Mouse (Mus musculus): Measurements from ENCODE around the gene Tbca. TPM values are rescaled to one million over a fixed set of nuclear protein-coding genes. Genes with fewer than 3 reads are reported as not detected.
A peak's percentile ranks its signal among the peaks of the same experiment; 100 is the strongest.

Gene Tbca
- polyA plus RNA-seq, 1 experiment from 2014 or later, result 330 TPM

- DNase-seq (ENCODE audit: low spot score) (peak; percentile 30), ATAC-seq (ENCODE audit: insufficient number of reproducible peaks, low FRiP score, low TSS enrichment, low read depth) (no peak)
- Histone ChIP-seq H3K9ac (ENCODE audit: low read length) (no peak overlapping the region), H3K4me3 (ENCODE audit: low read depth, low read length) (no peak overlapping the region), H3K36me3 (ENCODE audit: control insufficient read depth, insufficient read depth, low read length) (no peaks in the 10 kb centered on the region), H3K4me2 (ENCODE audit: low read depth, severe bottlenecking) (no peak overlapping the region), H3K9me3 (ENCODE audit: control insufficient read depth, low read length) (no peaks in the 10 kb centered on the region), H3K4me1 (ENCODE audit: control insufficient read depth, insufficient read depth, low read length) (peaks cover 12% of the 10 kb centered on the region), H3K27ac (replicated peaks; ENCODE audit: low read depth, low read length) (no peak overlapping the region), H3K27me3 (ENCODE audit: control insufficient read depth, insufficient read depth, low read length) (no peaks in the 10 kb centered on the region)
- WGBS, result 30% methylated on average over 9 of the region's 9 CpGs
Measured at GRCm38 (mm10) chr13:94806315-94807179, 17.8 kb downstream of the Tbca start.

DNA sequence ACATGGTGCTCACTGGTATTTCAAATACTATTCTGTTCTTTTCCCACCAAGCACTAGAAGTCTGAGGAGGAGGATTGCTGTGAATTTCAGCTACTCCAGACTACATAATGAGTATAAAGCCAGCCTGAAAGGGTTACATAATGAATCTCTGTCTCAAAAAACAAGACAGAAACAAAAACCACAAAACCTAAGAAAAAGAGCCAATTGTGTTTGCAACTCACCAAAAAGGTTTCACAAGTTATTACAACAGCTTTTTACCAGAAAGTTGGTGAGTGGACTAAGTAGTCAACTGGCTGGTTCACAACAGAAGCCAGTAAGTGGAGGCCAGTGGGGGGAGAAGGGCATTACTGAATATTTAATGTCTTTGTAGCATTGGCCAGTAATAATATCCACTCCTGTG, 19.9 kb downstream of the Tbca start:
- Histone ChIP-seq H3K9ac (ENCODE audit: low read length) (no peak overlapping the region), H3K4me1 (ENCODE audit: control insufficient read depth, insufficient read depth, low read length) (peaks cover 7% of the 10 kb centered on the region), H3K9me3 (ENCODE audit: control insufficient read depth, low read length) (no peaks in the 10 kb centered on the region), H3K27ac (replicated peaks; ENCODE audit: low read depth, low read length) (no peak overlapping the region), H3K36me3 (ENCODE audit: control insufficient read depth, insufficient read depth, low read length) (no peaks in the 10 kb centered on the region), H3K4me2 (ENCODE audit: low read depth, severe bottlenecking) (no peak overlapping the region), H3K4me3 (ENCODE audit: low read depth, low read length) (no peak overlapping the region), H3K27me3 (ENCODE audit: control insufficient read depth, insufficient read depth, low read length) (no peaks in the 10 kb centered on the region)
- no peak for DNase-seq (ENCODE audit: low spot score)
- ATAC-seq (ENCODE audit: insufficient number of reproducible peaks, low FRiP score, low TSS enrichment, low read depth), result no peak

DNA sequence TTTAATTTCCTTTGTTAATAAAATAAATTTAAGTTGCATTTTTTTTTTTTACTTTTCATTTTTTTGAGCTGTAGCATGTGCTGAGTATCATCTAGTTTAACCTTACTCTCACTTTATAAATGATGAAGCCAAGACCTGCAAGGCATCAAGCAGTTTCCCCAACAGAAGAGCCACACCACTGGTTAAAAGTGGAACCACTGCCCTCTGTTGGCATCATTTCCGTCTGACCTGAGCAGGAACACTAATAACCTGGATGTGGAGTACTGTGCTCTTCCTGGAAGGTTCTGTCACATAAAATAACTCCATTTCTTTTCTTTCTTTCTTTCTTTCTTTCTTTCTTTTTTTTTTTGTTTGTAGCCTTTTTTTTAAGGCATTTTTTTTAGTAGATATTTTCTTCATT, 21.0 kb downstream of the Tbca start:
- DNase-seq (ENCODE audit: low spot score) (no peak), ATAC-seq (ENCODE audit: insufficient number of reproducible peaks, low FRiP score, low TSS enrichment, low read depth) (no peak)
- Histone ChIP-seq H3K4me3 (ENCODE audit: low read depth, low read length) (no peak overlapping the region), H3K4me2 (ENCODE audit: low read depth, severe bottlenecking) (no peak overlapping the region), H3K9me3 (ENCODE audit: control insufficient read depth, low read length) (no peaks in the 10 kb centered on the region), H3K9ac (ENCODE audit: low read length) (no peak overlapping the region), H3K27me3 (ENCODE audit: control insufficient read depth, insufficient read depth, low read length) (no peaks in the 10 kb centered on the region), H3K4me1 (ENCODE audit: control insufficient read depth, insufficient read depth, low read length) (peaks cover 7% of the 10 kb centered on the region), H3K27ac (replicated peaks; ENCODE audit: low read depth, low read length) (no peak overlapping the region), H3K36me3 (ENCODE audit: control insufficient read depth, insufficient read depth, low read length) (no peaks in the 10 kb centered on the region)
- WGBS, result 63% methylated on average over 1 of the region's 1 CpGs

DNA sequence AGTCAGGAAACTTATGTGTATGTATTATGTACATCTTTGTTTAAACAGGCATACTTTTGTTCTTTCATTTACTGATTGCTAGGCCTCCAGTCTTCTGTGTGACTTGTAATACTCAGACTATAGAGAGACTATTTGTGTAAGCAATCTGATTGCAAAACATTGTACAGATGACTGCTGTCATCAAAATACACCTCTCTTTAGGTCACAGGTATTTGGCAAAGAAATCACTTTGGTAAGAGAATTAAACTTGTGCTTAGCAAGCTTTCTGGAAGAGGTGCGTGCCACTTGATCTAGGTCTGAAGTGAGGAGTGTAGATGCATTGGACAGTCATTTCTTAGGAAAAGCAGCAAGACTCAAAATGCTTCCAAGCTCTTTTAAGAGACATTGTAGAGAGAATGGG, 22.7 kb downstream of the Tbca start:
- H3K4me2 ChIP-seq (ENCODE audit: low read depth, severe bottlenecking), result no peak overlapping the region
- H3K27ac ChIP-seq (replicated peaks; ENCODE audit: low read depth, low read length), result no peak overlapping the region
- H3K4me1 ChIP-seq (ENCODE audit: control insufficient read depth, insufficient read depth, low read length), result peaks cover 4% of the 10 kb centered on the region
- no peak for DNase-seq (ENCODE audit: low spot score)
- H3K36me3 ChIP-seq (ENCODE audit: control insufficient read depth, insufficient read depth, low read length), result no peaks in the 10 kb centered on the region
- no peak for ATAC-seq (ENCODE audit: insufficient number of reproducible peaks, low FRiP score, low TSS enrichment, low read depth)
- H3K9ac ChIP-seq (ENCODE audit: low read length), result no peak overlapping the region
- WGBS, result 100% methylated on average over 1 of the region's 1 CpGs
- no peaks in the 10 kb centered on the region for H3K9me3 ChIP-seq (ENCODE audit: control insufficient read depth, low read length)
- no peaks in the 10 kb centered on the region for H3K27me3 ChIP-seq (ENCODE audit: control insufficient read depth, insufficient read depth, low read length)
- no peak overlapping the region for H3K4me3 ChIP-seq (ENCODE audit: low read depth, low read length)

DNA sequence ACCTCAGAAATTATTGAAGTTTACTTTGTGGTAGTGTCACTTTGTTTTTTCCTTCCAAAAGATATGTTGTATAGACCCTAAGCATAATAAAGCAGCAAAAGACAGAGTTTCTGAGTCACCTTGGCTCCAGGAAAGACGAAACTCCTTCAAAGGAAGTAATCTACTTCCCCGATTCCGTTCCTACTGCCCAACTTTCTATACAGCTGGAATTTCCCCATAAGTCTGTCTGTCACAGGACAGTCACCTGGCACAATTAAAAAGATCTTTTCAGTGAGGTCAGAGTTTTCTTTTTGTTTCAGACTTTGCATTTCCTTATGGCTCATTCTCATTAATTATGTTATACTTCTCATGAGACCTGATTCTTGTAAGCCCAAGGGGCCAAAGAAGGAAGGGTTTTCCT, 25.1 kb downstream of the Tbca start:
- Histone ChIP-seq H3K9me3 (ENCODE audit: control insufficient read depth, low read length) (no peaks in the 10 kb centered on the region), H3K4me2 (ENCODE audit: low read depth, severe bottlenecking) (no peak overlapping the region), H3K36me3 (ENCODE audit: control insufficient read depth, insufficient read depth, low read length) (no peaks in the 10 kb centered on the region), H3K4me1 (ENCODE audit: control insufficient read depth, insufficient read depth, low read length) (no peaks in the 10 kb centered on the region), H3K27ac (replicated peaks; ENCODE audit: low read depth, low read length) (no peak overlapping the region), H3K9ac (ENCODE audit: low read length) (no peak overlapping the region), H3K27me3 (ENCODE audit: control insufficient read depth, insufficient read depth, low read length) (no peaks in the 10 kb centered on the region), H3K4me3 (ENCODE audit: low read depth, low read length) (no peak overlapping the region)
- WGBS, result 77% methylated on average over 3 of the region's 3 CpGs
- no peak for ATAC-seq (ENCODE audit: insufficient number of reproducible peaks, low FRiP score, low TSS enrichment, low read depth)
- DNase-seq (ENCODE audit: low spot score), result no peak

GRCm38 (mm10) chr13:94820516-94820915, 31.8 kb downstream of the Tbca start:
- 85% methylated on average over 3 of the region's 3 CpGs for WGBS
- H3K9ac ChIP-seq (ENCODE audit: low read length), result no peak overlapping the region
- ATAC-seq (ENCODE audit: insufficient number of reproducible peaks, low FRiP score, low TSS enrichment, low read depth) (no peak), DNase-seq (ENCODE audit: low spot score) (no peak)
- no peak overlapping the region for H3K4me2 ChIP-seq (ENCODE audit: low read depth, severe bottlenecking)
- no peak overlapping the region for H3K27ac ChIP-seq (replicated peaks; ENCODE audit: low read depth, low read length)
- H3K36me3 ChIP-seq (ENCODE audit: control insufficient read depth, insufficient read depth, low read length), result no peaks in the 10 kb centered on the region
- H3K4me3 ChIP-seq (ENCODE audit: low read depth, low read length), result no peak overlapping the region
- H3K4me1 ChIP-seq (ENCODE audit: control insufficient read depth, insufficient read depth, low read length), result no peaks in the 10 kb centered on the region
- no peaks in the 10 kb centered on the region for H3K27me3 ChIP-seq (ENCODE audit: control insufficient read depth, insufficient read depth, low read length)
- no peaks in the 10 kb centered on the region for H3K9me3 ChIP-seq (ENCODE audit: control insufficient read depth, low read length)

- Histone ChIP-seq H3K36me3 (ENCODE audit: control insufficient read depth, insufficient read depth, low read length) (no peaks in the 10 kb centered on the region), H3K9me3 (ENCODE audit: control insufficient read depth, low read length) (no peaks in the 10 kb centered on the region), H3K4me1 (ENCODE audit: control insufficient read depth, insufficient read depth, low read length) (no peaks in the 10 kb centered on the region), H3K9ac (ENCODE audit: low read length) (no peak overlapping the region), H3K27me3 (ENCODE audit: control insufficient read depth, insufficient read depth, low read length) (no peaks in the 10 kb centered on the region), H3K4me2 (ENCODE audit: low read depth, severe bottlenecking) (no peak overlapping the region), H3K4me3 (ENCODE audit: low read depth, low read length) (no peak overlapping the region), H3K27ac (replicated peaks; ENCODE audit: low read depth, low read length) (no peak overlapping the region)
- 70% methylated on average over 2 of the region's 2 CpGs for WGBS
- ATAC-seq (ENCODE audit: insufficient number of reproducible peaks, low FRiP score, low TSS enrichment, low read depth), result no peak
- no peak for DNase-seq (ENCODE audit: low spot score)
Measured at GRCm38 (mm10) chr13:94820956-94821355, 32.2 kb downstream of the Tbca start.

GRCm38 (mm10) chr13:94826389-94826788, 37.7 kb downstream of the Tbca start:
- ATAC-seq (ENCODE audit: insufficient number of reproducible peaks, low FRiP score, low TSS enrichment, low read depth) (no peak), DNase-seq (ENCODE audit: low spot score) (no peak)
- Histone ChIP-seq H3K4me3 (ENCODE audit: low read depth, low read length) (no peak overlapping the region), H3K4me2 (ENCODE audit: low read depth, severe bottlenecking) (no peak overlapping the region), H3K27ac (replicated peaks; ENCODE audit: low read depth, low read length) (no peak overlapping the region), H3K36me3 (ENCODE audit: control insufficient read depth, insufficient read depth, low read length) (no peaks in the 10 kb centered on the region), H3K9ac (ENCODE audit: low read length) (no peak overlapping the region), H3K27me3 (ENCODE audit: control insufficient read depth, insufficient read depth, low read length) (no peaks in the 10 kb centered on the region), H3K4me1 (ENCODE audit: control insufficient read depth, insufficient read depth, low read length) (no peaks in the 10 kb centered on the region), H3K9me3 (ENCODE audit: control insufficient read depth, low read length) (no peaks in the 10 kb centered on the region)
- 88% methylated on average over 5 of the region's 5 CpGs for WGBS

GRCm38 (mm10) chr13:94826986-94827385, 38.3 kb downstream of the Tbca start:
- Histone ChIP-seq H3K9me3 (ENCODE audit: control insufficient read depth, low read length) (no peaks in the 10 kb centered on the region), H3K4me3 (ENCODE audit: low read depth, low read length) (no peak overlapping the region), H3K4me2 (ENCODE audit: low read depth, severe bottlenecking) (no peak overlapping the region), H3K9ac (ENCODE audit: low read length) (no peak overlapping the region), H3K36me3 (ENCODE audit: control insufficient read depth, insufficient read depth, low read length) (no peaks in the 10 kb centered on the region), H3K4me1 (ENCODE audit: control insufficient read depth, insufficient read depth, low read length) (no peaks in the 10 kb centered on the region), H3K27me3 (ENCODE audit: control insufficient read depth, insufficient read depth, low read length) (no peaks in the 10 kb centered on the region), H3K27ac (replicated peaks; ENCODE audit: low read depth, low read length) (no peak overlapping the region)
- ATAC-seq (ENCODE audit: insufficient number of reproducible peaks, low FRiP score, low TSS enrichment, low read depth) (no peak), DNase-seq (ENCODE audit: low spot score) (no peak)
- 89% methylated on average over 2 of the region's 2 CpGs for WGBS
